Comparison of ENCODE assay signal across 8 mouse cellular contexts in the genomic region with DNA sequence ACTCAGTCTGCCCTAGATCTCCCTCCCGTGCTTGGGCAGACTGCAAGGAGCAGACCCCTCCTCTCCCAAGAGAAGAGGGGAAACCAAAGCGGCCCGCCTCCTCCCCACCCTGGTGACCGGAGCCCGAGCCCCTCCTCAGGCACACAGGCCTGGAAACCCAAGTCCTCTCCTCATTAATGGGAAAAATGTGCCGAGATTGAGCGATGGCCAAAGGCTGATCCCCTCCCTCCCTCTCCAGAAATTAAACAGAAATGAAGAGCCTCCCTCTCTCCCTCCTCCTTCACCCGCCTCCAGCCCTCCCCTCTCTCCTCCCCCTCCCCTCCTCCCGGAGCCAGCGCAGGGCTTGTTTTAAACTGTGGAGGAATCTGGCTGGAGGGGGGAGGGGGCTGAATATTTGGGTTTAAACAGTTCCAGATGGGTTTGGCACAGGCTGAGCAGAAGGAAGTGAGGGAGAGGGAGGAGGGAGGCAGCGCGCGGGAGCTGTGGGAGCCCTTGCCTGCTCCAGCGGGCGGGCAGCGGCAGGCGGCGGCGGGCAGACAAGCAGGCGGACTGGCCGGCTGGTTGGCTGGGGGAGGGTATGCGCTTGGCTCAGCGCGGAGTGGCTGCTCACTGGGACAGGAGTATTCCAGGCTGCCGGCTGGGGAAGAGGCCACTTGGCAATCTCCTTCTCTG. TPM values are rescaled to one million over a fixed set of nuclear protein-coding genes. Genes with fewer than 3 reads are reported as not detected.
DNase-seq lines count a peak whose midpoint lies in the region; ATAC-seq and TF ChIP-seq lines count a peak whose summit lies in the region.

No protein-coding gene starts in this region.

- H3K4me1 ChIP-seq in heart, embryonic 11.5 days (ENCODE audit: control insufficient read depth, insufficient read depth, low read length): peaks cover 86% of the 10 kb centered on the region
- peaks cover 46% of the 10 kb centered on the region for H3K4me1 ChIP-seq in kidney, embryonic 14.5 days (ENCODE audit: control insufficient read depth, insufficient read depth, low read length)
- H3K4me1 ChIP-seq in limb, embryonic 13.5 days: peaks cover 87% of the 10 kb centered on the region
- peaks cover 66% of the 10 kb centered on the region for H3K4me1 ChIP-seq in midbrain, embryonic 15.5 days
- H3K4me1 ChIP-seq in stomach, postnatal 0 days (replicated peaks; ENCODE audit: control insufficient read depth, insufficient read depth): peaks cover 24% of the 10 kb centered on the region

- peak; percentile 6 to 22 for DNase-seq in spleen, adult 18-20 months
- DNase-seq in spleen, adult 12 weeks (ENCODE audit: low spot score): no peak
- peak; percentile 99 for DNase-seq in fibroblast of lung, adult 2 months (ENCODE audit: low read depth)
- peak; percentile 84 for DNase-seq in stomach, postnatal 0 days (ENCODE audit: low spot score)

- H3K27me3 ChIP-seq in heart, embryonic 11.5 days (ENCODE audit: control insufficient read depth, insufficient read depth, low read length): no peaks in the 10 kb centered on the region
- no peaks in the 10 kb centered on the region for H3K27me3 ChIP-seq in kidney, embryonic 14.5 days (ENCODE audit: control insufficient read depth, insufficient read depth, low read length)
- no peaks in the 10 kb centered on the region for H3K27me3 ChIP-seq in limb, embryonic 13.5 days
- H3K27me3 ChIP-seq in midbrain, embryonic 15.5 days (replicated peaks): no peaks in the 10 kb centered on the region
- H3K27me3 ChIP-seq in stomach, postnatal 0 days (ENCODE audit: control insufficient read depth, insufficient read depth, low read length): no peaks in the 10 kb centered on the region

- peak overlapping the region; percentile 65 for H3K4me2 ChIP-seq in heart, embryonic 11.5 days
- peak overlapping the region; percentile 63 for H3K4me2 ChIP-seq in kidney, embryonic 14.5 days (replicated peaks; ENCODE audit: low read depth, low read length)
- peak overlapping the region; percentile 94 for H3K4me2 ChIP-seq in limb, embryonic 13.5 days (replicated peaks)
- H3K4me2 ChIP-seq in midbrain, embryonic 15.5 days: peak overlapping the region; percentile 55
- H3K4me2 ChIP-seq in stomach, postnatal 0 days (replicated peaks; ENCODE audit: low read depth): peak overlapping the region; percentile 66

- peak; percentile 32 for TF ChIP-seq EP300 in stomach, postnatal 0 days (optimal IDR thresholded peaks at IDR 0.05)

- H3K27ac ChIP-seq in heart, embryonic 11.5 days (ENCODE audit: low read depth, low read length): peak overlapping the region; percentile 67
- peak overlapping the region; percentile 90 for H3K27ac ChIP-seq in kidney, embryonic 14.5 days (ENCODE audit: low read depth, low read length)
- H3K27ac ChIP-seq in limb, embryonic 13.5 days: peak overlapping the region; percentile 99
- peak overlapping the region; percentile 79 for H3K27ac ChIP-seq in midbrain, embryonic 15.5 days
- H3K27ac ChIP-seq in stomach, postnatal 0 days (replicated peaks): peak overlapping the region; percentile 90

- TF ChIP-seq CTCF in stomach, postnatal 0 days (IDR thresholded peaks at IDR 0.05; ENCODE audit: low read depth): peak; percentile 40

- WGBS in heart, embryonic 11.5 days (ENCODE audit: insufficient replicate concordance): under 1% methylated on average over 25 of the region's 25 CpGs
- WGBS in kidney, embryonic 14.5 days: under 1% methylated on average over 21 of the region's 25 CpGs
- WGBS in limb, embryonic 13.5 days: under 1% methylated on average over 21 of the region's 25 CpGs
- WGBS in midbrain, embryonic 15.5 days: under 1% methylated on average over 25 of the region's 25 CpGs
- WGBS in stomach, postnatal 0 days: under 1% methylated on average over 24 of the region's 25 CpGs

- peak overlapping the region; percentile 40 for H3K4me3 ChIP-seq in heart, embryonic 11.5 days (ENCODE audit: low read depth, low read length)
- H3K4me3 ChIP-seq in kidney, embryonic 14.5 days (ENCODE audit: low read length): peak overlapping the region; percentile 32
- H3K4me3 ChIP-seq in limb, embryonic 13.5 days: peak overlapping the region; percentile 44
- H3K4me3 ChIP-seq in midbrain, embryonic 15.5 days: peak overlapping the region; percentile 38
- H3K4me3 ChIP-seq in stomach, postnatal 0 days (ENCODE audit: low read depth, low read length): peak overlapping the region; percentile 38

- peak overlapping the region; percentile 70 for H3K9ac ChIP-seq in heart, embryonic 11.5 days (ENCODE audit: low read depth, low read length)
- peak overlapping the region; percentile 45 for H3K9ac ChIP-seq in kidney, embryonic 14.5 days (ENCODE audit: low read depth, low read length)
- peak overlapping the region; percentile 72 for H3K9ac ChIP-seq in limb, embryonic 13.5 days
- peak overlapping the region; percentile 43 for H3K9ac ChIP-seq in midbrain, embryonic 15.5 days
- peak overlapping the region; percentile 59 for H3K9ac ChIP-seq in stomach, postnatal 0 days (ENCODE audit: low read length)

- ATAC-seq in heart, embryonic 11.5 days (replicated peaks; ENCODE audit: insufficient number of reproducible peaks, low FRiP score, low TSS enrichment): peak; percentile 70
- ATAC-seq in kidney, embryonic 14.5 days (ENCODE audit: low FRiP score, low TSS enrichment): peak; percentile 90
- ATAC-seq in limb, embryonic 13.5 days (ENCODE audit: low FRiP score, low read depth): peak; percentile 95
- peak; percentile 86 for ATAC-seq in midbrain, embryonic 15.5 days (replicated peaks)
- ATAC-seq in stomach, postnatal 0 days (ENCODE audit: low FRiP score, low TSS enrichment): peak; percentile 81

- H3K9me3 ChIP-seq in heart, embryonic 11.5 days (replicated peaks; ENCODE audit: control insufficient read depth, low read length): no peaks in the 10 kb centered on the region
- H3K9me3 ChIP-seq in kidney, embryonic 14.5 days (ENCODE audit: control insufficient read depth, low read length): no peaks in the 10 kb centered on the region
- no peaks in the 10 kb centered on the region for H3K9me3 ChIP-seq in limb, embryonic 13.5 days
- H3K9me3 ChIP-seq in midbrain, embryonic 15.5 days: no peaks in the 10 kb centered on the region
- no peaks in the 10 kb centered on the region for H3K9me3 ChIP-seq in stomach, postnatal 0 days (ENCODE audit: control insufficient read depth, low read length)

- peaks cover 12% of the 10 kb centered on the region for H3K36me3 ChIP-seq in heart, embryonic 11.5 days (ENCODE audit: control insufficient read depth, insufficient read depth, low read length)
- H3K36me3 ChIP-seq in kidney, embryonic 14.5 days (ENCODE audit: control insufficient read depth, insufficient read depth, low read length): peaks cover 12% of the 10 kb centered on the region; the same call in 1 of the 2 replicates
- H3K36me3 ChIP-seq in limb, embryonic 13.5 days: peaks cover 38% of the 10 kb centered on the region
- no peaks in the 10 kb centered on the region for H3K36me3 ChIP-seq in midbrain, embryonic 15.5 days (replicated peaks)
- no peaks in the 10 kb centered on the region; the same call in 1 of the 2 replicates for H3K36me3 ChIP-seq in stomach, postnatal 0 days (ENCODE audit: control insufficient read depth, insufficient read depth, low read length)

RNA-seq across cellular contexts. Expression of a gene that starts 6.2 kb away (rescaled TPM):
- 12.9 and 16.0 TPM in 2 replicates for polyA plus RNA-seq in heart, embryonic 11.5 days (2014; fragmentation: Nextera tagmentation; extraction: Ambion mirVana)
- 8.0 and 12.8 TPM in 2 replicates for polyA plus RNA-seq in kidney, embryonic 14.5 days (2014; fragmentation: Nextera tagmentation; extraction: Ambion mirVana)
- 47.9 and 48.7 TPM in 2 replicates for polyA plus RNA-seq in limb, embryonic 13.5 days (2015; fragmentation: Nextera tagmentation; extraction: Ambion mirVana)
- 12.2 and 14.0 TPM in 2 replicates for polyA plus RNA-seq in midbrain, embryonic 15.5 days (2015; fragmentation: Nextera tagmentation; extraction: Ambion mirVana)
- 15.1 and 16.8 TPM in 2 replicates for polyA plus RNA-seq in stomach, postnatal 0 days (2015; fragmentation: Nextera tagmentation; extraction: Ambion mirVana)

RNA-seq across cellular contexts. Expression of a gene that starts 57.0 kb away (rescaled TPM):
- polyA plus RNA-seq in heart, embryonic 11.5 days (2014; fragmentation: Nextera tagmentation; extraction: Ambion mirVana): 0.38 TPM in 1 of 2 replicates, not detected in the other
- polyA plus RNA-seq in kidney, embryonic 14.5 days (2014; fragmentation: Nextera tagmentation; extraction: Ambion mirVana): not detected in 2 replicates
- polyA plus RNA-seq in limb, embryonic 13.5 days (2015; fragmentation: Nextera tagmentation; extraction: Ambion mirVana): not detected in 2 replicates
- not detected in 2 replicates for polyA plus RNA-seq in midbrain, embryonic 15.5 days (2015; fragmentation: Nextera tagmentation; extraction: Ambion mirVana)
- polyA plus RNA-seq in stomach, postnatal 0 days (2015; fragmentation: Nextera tagmentation; extraction: Ambion mirVana): 311 and 332 TPM in 2 replicates

Comparison
In these comparisons a context has a peak if more than half of its experiments do, and no peak if none do; other contexts are left out.
1. RNA of a gene that starts 57.0 kb away (polyA plus RNA-seq): 311 to 332 TPM in stomach, postnatal 0 days; not detected in limb, embryonic 13.5 days, 0.38 TPM in heart, embryonic 11.5 days, not detected in kidney, embryonic 14.5 days and not detected in midbrain, embryonic 15.5 days; every median in the first group is over 100 times any median in the second.
2. Peak in every context shown above with its lines, with median percentiles within 50 percentile points of each other: ATAC-seq, H3K27ac ChIP-seq, H3K4me2 ChIP-seq, H3K4me3 ChIP-seq and H3K9ac ChIP-seq.